Mouse (Mus musculus) limb, embryonic 14.5 days (tissue): ENCODE measurements around the gene Stk39. TPM values are rescaled to one million over a fixed set of nuclear protein-coding genes. Genes with fewer than 3 reads are reported as not detected.

Experiments
- ATAC-seq: fragments of 200-750 bp; cut with Nextera tagmentation; 2 replicates; pipeline ENCODE4 v1.8.0; 2017; ENCODE audit warnings: low read depth, moderate number of reproducible peaks, moderate TSS enrichment; ENCODE audit not compliant: low FRiP score
- DNase-seq: peaks from one replicate; pipeline ENCODE4 v3.0.0-alpha.2; 2015; ENCODE audit warnings: low spot score
- H3K27ac ChIP-seq: fragments of 300-500 bp; sonication (generic); replicated peaks from 2 replicates; pipeline ENCODE4 v1.5.1; 2014; ENCODE audit warnings: low read depth, mild to moderate bottlenecking, low read length, moderate library complexity, mixed read lengths
- H3K27me3 ChIP-seq: fragments of 300-500 bp; sonication (generic); 2 replicates; pipeline ENCODE4 v1.6.1; 2014; ENCODE audit warnings: low read length, mixed read lengths; ENCODE audit not compliant: control insufficient read depth, insufficient read depth
- H3K36me3 ChIP-seq: fragments of 300-500 bp; sonication (generic); 2 replicates; pipeline ENCODE4 v1.6.1; 2014; ENCODE audit warnings: mild to moderate bottlenecking, low read length, moderate library complexity, mixed read lengths; ENCODE audit not compliant: control insufficient read depth, insufficient read depth
- H3K4me1 ChIP-seq: fragments of 300-500 bp; sonication (generic); 2 replicates; pipeline ENCODE4 v1.6.1; 2014; ENCODE audit warnings: antibody characterized with exemption, low read length, mixed read lengths; ENCODE audit not compliant: control insufficient read depth, insufficient read depth
- H3K4me2 ChIP-seq: fragments of 300-500 bp; sonication (generic); replicated peaks from 2 replicates; pipeline ENCODE4 v1.6.1; 2014; ENCODE audit warnings: low read depth, mild to moderate bottlenecking, low read length, moderate library complexity; ENCODE audit not compliant: severe bottlenecking
- H3K4me3 ChIP-seq: fragments of 300-500 bp; sonication (generic); replicated peaks from 2 replicates; pipeline ENCODE4 v1.5.1; 2014; ENCODE audit warnings: low read length
- H3K9ac ChIP-seq: fragments of 300-500 bp; sonication (generic); 2 replicates; pipeline ENCODE4 v1.6.1; 2014; ENCODE audit warnings: mild to moderate bottlenecking, low read depth, low read length, moderate library complexity; ENCODE audit not compliant: severe bottlenecking
- H3K9me3 ChIP-seq: fragments of 300-500 bp; sonication (generic); 2 replicates; pipeline ENCODE4 v1.6.1; 2016; ENCODE audit warnings: low read length; ENCODE audit not compliant: control insufficient read depth
- POLR2A ChIP-seq: fragments of 200-500 bp; IDR thresholded peaks from 2 replicates; pipeline ENCODE4 v1.8.0; 2012; ENCODE audit warnings: inconsistent platforms, mild to moderate bottlenecking, moderate library complexity, borderline replicate concordance; ENCODE audit not compliant: insufficient read depth, insufficient read length; ENCODE audit errors: extremely low read depth
- WGBS: fragments of 180-500 bp; shearing (Covaris S2); extraction: QIAGEN DNeasy Blood & Tissue Kit; methylation state at CpG from one replicate; pipeline ENCODE4 v1.1.7; 2014; 5-methylcytosine and 5-hydroxymethylcytosine counted together
- polyA plus RNA-seq, 2 experiments: library from polyadenylated mRNA; depleted of rRNA in 1 of 2; stranded (reverse) in 1 of 2; unstranded in 1 of 2; fragments of >200 nt; fragmentation: Nextera tagmentation in 1 of 2; extraction: Ambion mirVana in 1 of 2; gene quantifications; 2 replicates each; pipeline versions ENCODE4 v1.2.1 to v1.2.3; 2012 to 2014

Stk39 gene
- polyA plus RNA-seq, 2 experiments: 14.9 to 16.8 TPM

- WGBS: 61% methylated on average over 6 of the region's 6 CpGs
- Histone ChIP-seq H3K4me1 (no peaks in the 10 kb centered on the region), H3K9ac (no peak overlapping the region), H3K27ac (no peak overlapping the region), H3K36me3 (no peaks in the 10 kb centered on the region), H3K4me3 (no peak overlapping the region), H3K9me3 (no peaks in the 10 kb centered on the region), H3K27me3 (no peaks in the 10 kb centered on the region), H3K4me2 (no peak overlapping the region)
- no peak for TF ChIP-seq POLR2A
- ATAC-seq (no peak), DNase-seq (no peak)
Observed at GRCm38 (mm10) chr2:68457455-68458032, 14.5 kb downstream of the Stk39 start.

GRCm38 (mm10) chr2:68456899-68457298 lies 15.2 kb downstream of the Stk39 start:
- DNase-seq (no peak), ATAC-seq (no peak)
- Histone ChIP-seq H3K36me3 (no peaks in the 10 kb centered on the region), H3K4me3 (no peak overlapping the region), H3K27me3 (no peaks in the 10 kb centered on the region), H3K4me2 (no peak overlapping the region), H3K4me1 (no peaks in the 10 kb centered on the region), H3K9ac (no peak overlapping the region), H3K9me3 (no peaks in the 10 kb centered on the region), H3K27ac (no peak overlapping the region)
- whole genome bisulfite sequencing: 57% methylated on average over 6 of the region's 6 CpGs
- TF ChIP-seq POLR2A: no peak

- Histone ChIP-seq H3K9me3 (no peaks in the 10 kb centered on the region), H3K36me3 (no peaks in the 10 kb centered on the region), H3K9ac (no peak overlapping the region), H3K4me3 (no peak overlapping the region), H3K4me2 (no peak overlapping the region), H3K27me3 (no peaks in the 10 kb centered on the region), H3K27ac (no peak overlapping the region), H3K4me1 (no peaks in the 10 kb centered on the region)
- DNase-seq (no peak), ATAC-seq (no peak)
- TF ChIP-seq POLR2A: no peak
- WGBS: 87% methylated on average over 4 of the region's 4 CpGs
Observed at GRCm38 (mm10) chr2:68452379-68452778, 19.7 kb downstream of the Stk39 start.

- no peak for ATAC-seq
- H3K4me1 ChIP-seq: 0 out of 2 replicates have a peak, but pooled peaks cover 2% of the 10 kb centered on the region
- no peak overlapping the region for H3K9ac ChIP-seq
- no peak for DNase-seq
- H3K4me3 ChIP-seq: no peak overlapping the region
- no peak overlapping the region for H3K27ac ChIP-seq
- no peak for TF ChIP-seq POLR2A
- WGBS: 68% methylated on average over 10 of the region's 10 CpGs
- H3K27me3 ChIP-seq: no peaks in the 10 kb centered on the region
- no peaks in the 10 kb centered on the region for H3K36me3 ChIP-seq
- H3K4me2 ChIP-seq: no peak overlapping the region
- H3K9me3 ChIP-seq: no peaks in the 10 kb centered on the region
Observed at GRCm38 (mm10) chr2:68448035-68448434, 24.0 kb downstream of the Stk39 start.

- H3K4me2 ChIP-seq: no peak overlapping the region
- H3K9me3 ChIP-seq: no peaks in the 10 kb centered on the region
- peaks cover 15% of the 10 kb centered on the region for H3K4me1 ChIP-seq
- WGBS: 41% methylated on average over 6 of the region's 6 CpGs
- no peak for DNase-seq
- no peak overlapping the region for H3K27ac ChIP-seq
- no peak for ATAC-seq
- no peak overlapping the region for H3K4me3 ChIP-seq
- H3K9ac ChIP-seq: no peak overlapping the region
- no peaks in the 10 kb centered on the region for H3K27me3 ChIP-seq
- H3K36me3 ChIP-seq: no peaks in the 10 kb centered on the region
- TF ChIP-seq POLR2A: no peak
Observed at GRCm38 (mm10) chr2:68443141-68443540, 28.9 kb downstream of the Stk39 start.
